Mouse (Mus musculus) liver, postnatal 0 days (tissue): ENCODE measurements around the gene Raver1.

Experiments used
- CTCF ChIP-seq: sonication (generic); IDR thresholded peaks from 2 replicates; pipeline ENCODE4 v1.5.1; 2016; ENCODE audit warnings: antibody characterized with exemption, low read depth
- EP300 ChIP-seq: IDR thresholded peaks from 2 replicates; pipeline ENCODE4 v1.6.1; 2016; ENCODE audit warnings: antibody characterized with exemption, low read depth, mild to moderate bottlenecking

GRCm38 (mm10) chr9:21131059-21131956 lies 39.5 kb upstream of the Raver1 start, which contains the start of gene Tyk2:
- TF ChIP-seq CTCF = no peak
- no peak for TF ChIP-seq EP300
